Mouse (Mus musculus) hindbrain, embryonic 12.5 days (tissue): Measurements from ENCODE around the gene Cd209g. TPM values are rescaled to one million over a fixed set of nuclear protein-coding genes. Genes with fewer than 3 reads are reported as not detected.
"Not testable (repeated sequence)": the region's sequence is repeated elsewhere in the genome, so short reads cannot be mapped to it uniquely, and the experiment has no call there.

Experiments used
- ATAC-seq: fragments of 200-750 bp; cut with Nextera tagmentation; 2 replicates; pipeline ENCODE4 v1.8.0; 2017; ENCODE audit warnings: moderate TSS enrichment; ENCODE audit not compliant: low FRiP score
- H3K27ac ChIP-seq: fragments of 300-500 bp; sonication (generic); 2 replicates; pipeline ENCODE4 v1.5.1; 2016; ENCODE audit warnings: mild to moderate bottlenecking
- H3K27me3 ChIP-seq: fragments of 300-500 bp; sonication (generic); 2 replicates; pipeline ENCODE4 v1.6.1; 2016; ENCODE audit warnings: mild to moderate bottlenecking
- H3K36me3 ChIP-seq: fragments of 300-500 bp; sonication (generic); 2 replicates; pipeline ENCODE4 v1.6.1; 2016; ENCODE audit warnings: mild to moderate bottlenecking
- H3K4me1 ChIP-seq: fragments of 300-500 bp; sonication (generic); 2 replicates; pipeline ENCODE4 v1.6.1; 2016
- H3K4me2 ChIP-seq: fragments of 300-500 bp; sonication (generic); replicated peaks from 2 replicates; pipeline ENCODE4 v1.6.1; 2016; ENCODE audit warnings: mild to moderate bottlenecking
- H3K4me3 ChIP-seq: fragments of 300-500 bp; sonication (generic); 2 replicates; pipeline ENCODE4 v1.5.1; 2016; ENCODE audit warnings: mild to moderate bottlenecking
- H3K9ac ChIP-seq: fragments of 300-500 bp; sonication (generic); 2 replicates; pipeline ENCODE4 v1.6.1; 2016; ENCODE audit warnings: mild to moderate bottlenecking, moderate library complexity
- H3K9me3 ChIP-seq: fragments of 300-500 bp; sonication (generic); replicated peaks from 2 replicates; pipeline ENCODE4 v1.6.1; 2016; ENCODE audit warnings: mild to moderate bottlenecking
- WGBS: fragments of 180-500 bp; shearing (Covaris S2); methylation state at CpG from one replicate; pipeline ENCODE4 v1.1.7; 2016; 5-methylcytosine and 5-hydroxymethylcytosine counted together
- polyA plus RNA-seq: library from polyadenylated mRNA; unstranded; fragments of >200 nt; fragmentation: Nextera tagmentation; extraction: Ambion mirVana; gene quantifications from 2 replicates; pipeline ENCODE4 v1.2.1, GENCODE M21; 2016

Gene Cd209g
- not detected in 2 replicates for polyA plus RNA-seq

DNA sequence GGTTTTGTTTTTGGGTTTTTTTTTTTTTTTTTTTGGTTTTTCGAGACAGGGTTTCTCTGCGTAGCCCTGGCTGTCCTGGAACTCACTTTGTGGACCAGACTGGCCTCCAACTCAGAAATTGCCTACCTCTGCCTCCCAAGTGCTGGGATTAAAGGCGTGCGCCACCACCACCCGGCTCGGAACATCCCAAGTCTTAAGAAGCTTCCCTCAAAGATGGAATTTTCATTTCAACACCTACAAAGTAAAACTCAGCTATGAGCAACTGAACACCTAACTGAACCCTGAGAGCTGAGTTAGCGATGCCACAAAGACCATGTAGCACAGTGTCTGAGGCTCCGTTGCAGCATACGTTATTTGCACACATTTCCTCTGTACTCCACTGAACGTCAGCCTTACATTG lies at the start of gene Cd209g:
Cd209g (plus strand) TSS at position 301 of the 400 bp plus-strand sequence.
- Histone ChIP-seq H3K9ac (no peak within 1 kb of the TSS), H3K4me3 (no peak within 1 kb of the TSS), H3K36me3 (no peaks in the 10 kb centered on the region), H3K9me3 (no peaks in the 10 kb centered on the region; the same call in 1 of the 2 replicates), H3K4me1 (no peaks in the 10 kb centered on the region), H3K4me2 (no peak within 1 kb of the TSS), H3K27me3 (no peaks in the 10 kb centered on the region), H3K27ac (no peak within 1 kb of the TSS)
- 91% methylated on average over 10 of the region's 10 CpGs for WGBS
- no peak for ATAC-seq

DNA sequence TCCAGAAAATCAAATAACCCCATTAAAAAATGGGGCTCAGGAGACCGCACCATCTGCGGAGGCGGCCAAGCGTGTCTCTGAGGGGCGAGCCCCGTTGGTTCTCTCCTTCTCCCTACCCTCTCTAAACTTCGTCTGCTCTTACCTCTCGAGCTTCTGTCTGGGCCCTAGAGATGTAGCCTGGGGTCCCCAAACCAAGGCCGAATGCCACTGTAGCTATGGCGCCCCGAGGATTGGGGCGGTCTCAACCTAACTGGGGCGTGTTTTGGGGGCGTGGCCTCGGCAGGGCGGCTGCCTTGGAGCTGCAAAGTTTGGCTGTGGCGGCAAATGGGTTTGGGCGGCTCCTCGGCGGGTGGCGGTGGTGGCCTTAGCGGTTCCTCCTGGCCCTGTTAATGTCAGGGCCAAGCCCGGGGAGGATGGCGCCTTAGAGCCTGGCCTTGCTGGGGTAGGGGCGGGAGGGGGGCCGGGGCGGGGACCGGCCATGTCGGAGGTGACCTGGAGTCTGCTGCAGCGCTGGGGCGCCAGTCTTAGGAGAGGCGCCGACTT lies 46.6 kb upstream of the Cd209g start:
- H3K4me2 ChIP-seq, H3K4me1 ChIP-seq, H3K9me3 ChIP-seq, H3K27ac ChIP-seq, H3K9ac ChIP-seq, H3K27me3 ChIP-seq, H3K36me3 ChIP-seq, H3K4me3 ChIP-seq: not testable (repeated sequence)
- ATAC-seq, result 0 out of 2 replicates have a peak, but pooled peaks have one; percentile 16
- WGBS, result 40% methylated on average over 33 of the region's 33 CpGs

DNA sequence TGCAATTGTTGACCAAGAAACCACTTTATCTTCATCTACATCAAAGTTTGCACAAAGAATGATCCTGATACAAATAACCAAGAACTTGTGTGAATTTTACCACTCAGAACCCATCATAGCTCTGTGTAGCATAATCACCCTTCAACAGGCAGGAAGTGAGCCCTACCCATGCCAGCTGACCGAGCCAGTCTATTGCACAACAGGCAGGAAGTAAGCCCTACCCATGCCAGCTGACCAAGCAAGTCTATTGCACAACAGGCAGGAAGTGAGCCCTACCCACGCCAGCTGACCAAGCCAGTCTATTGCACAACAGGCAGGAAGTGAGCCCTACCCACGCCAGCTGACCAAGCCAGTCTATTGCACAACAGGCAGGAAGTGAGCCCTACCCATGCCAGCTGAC lies 45.4 kb upstream of the Cd209g start:
- not testable (repeated sequence) for H3K4me1 ChIP-seq, H3K4me2 ChIP-seq, H3K4me3 ChIP-seq, ATAC-seq, H3K36me3 ChIP-seq, H3K9ac ChIP-seq, H3K27me3 ChIP-seq, H3K27ac ChIP-seq, H3K9me3 ChIP-seq
- WGBS, result 85% methylated on average over 3 of the region's 3 CpGs

DNA sequence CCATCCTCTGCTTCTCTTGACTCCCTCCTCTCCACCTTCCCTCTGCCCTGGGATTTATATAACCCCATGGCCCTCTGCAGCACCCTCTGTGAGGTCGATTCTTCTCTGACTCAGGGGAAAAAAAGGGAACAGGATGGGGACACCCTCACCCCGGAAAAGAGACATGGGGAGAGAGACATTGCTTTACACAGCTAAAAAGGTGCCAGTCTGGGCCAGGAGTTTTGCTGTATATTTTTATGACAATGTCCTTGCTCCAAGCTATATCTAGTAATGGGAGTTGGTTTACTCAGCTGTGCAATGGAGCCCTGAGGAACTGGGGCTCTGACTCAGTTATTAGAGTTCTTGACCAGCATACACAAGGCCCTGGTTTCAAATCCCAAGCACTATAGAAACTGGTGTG lies 28.2 kb upstream of the Cd209g start, which contains the start of gene Cd209f:
Cd209f (minus strand) TSS at position 101 of the 400 bp plus-strand sequence.
- not testable (repeated sequence) for H3K4me1 ChIP-seq, H3K4me3 ChIP-seq, H3K36me3 ChIP-seq, H3K9me3 ChIP-seq, H3K27me3 ChIP-seq, H3K9ac ChIP-seq, ATAC-seq, H3K27ac ChIP-seq, H3K4me2 ChIP-seq
- 44% methylated on average over 2 of the region's 2 CpGs for WGBS

DNA sequence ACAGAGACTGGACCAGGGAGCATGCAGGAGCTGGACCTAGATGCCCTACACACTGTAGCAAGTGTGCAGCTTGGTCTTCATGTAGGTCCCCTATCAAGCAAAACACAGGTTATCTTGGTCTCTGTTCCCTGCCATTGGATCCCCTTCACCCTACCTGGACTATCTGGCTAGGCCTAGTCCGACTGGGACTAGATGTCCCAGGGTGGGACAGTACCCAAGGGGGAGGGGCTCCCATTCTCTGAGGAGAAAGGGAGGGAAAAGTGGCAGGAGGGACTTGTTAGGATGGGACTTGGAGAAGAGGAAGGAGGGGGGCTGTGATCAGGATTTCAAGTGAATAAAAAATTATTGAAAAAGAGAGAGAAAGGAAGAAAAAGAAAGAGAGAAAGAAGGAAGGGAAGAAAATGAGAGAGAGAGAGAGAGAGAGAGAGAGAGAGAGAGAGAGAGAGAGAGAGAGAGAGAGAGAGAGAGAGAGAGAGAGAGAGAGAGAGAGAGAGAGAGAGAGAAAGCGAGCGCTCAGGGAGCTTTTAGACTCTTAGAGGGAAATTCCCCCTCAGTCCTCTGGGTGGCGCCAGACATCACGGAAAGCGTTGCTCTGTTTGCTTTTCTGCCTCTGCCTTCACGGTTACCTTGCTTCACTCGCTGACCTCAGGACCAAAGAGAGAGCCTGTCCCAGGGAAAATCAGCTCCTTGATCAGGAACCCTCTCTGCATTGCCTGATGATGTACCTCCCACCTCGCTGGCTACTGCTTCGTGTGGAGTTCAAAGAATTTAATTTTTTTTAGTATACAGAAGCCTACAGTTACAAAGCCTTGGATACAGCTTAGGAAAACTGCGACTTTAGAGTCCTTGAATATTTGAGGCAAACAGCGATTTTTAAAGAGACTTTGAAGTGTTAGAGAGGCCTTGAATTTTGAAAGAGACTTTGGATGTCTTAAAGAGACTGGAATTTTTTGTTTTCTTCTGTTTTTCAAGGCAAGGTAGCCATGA lies 6.1 kb downstream of the Cd209g start:
- ATAC-seq, result peak; percentile 66
- 12% methylated on average over 12 of the region's 12 CpGs for WGBS
- no peaks in the 10 kb centered on the region for H3K9me3 ChIP-seq
- no peak overlapping the region for H3K4me3 ChIP-seq
- no peak overlapping the region for H3K4me2 ChIP-seq
- no peaks in the 10 kb centered on the region for H3K4me1 ChIP-seq
- no peak overlapping the region for H3K27ac ChIP-seq
- no peak overlapping the region for H3K9ac ChIP-seq
- H3K27me3 ChIP-seq, result peaks cover 4% of the 10 kb centered on the region; the same call in 1 of the 2 replicates
- no peaks in the 10 kb centered on the region for H3K36me3 ChIP-seq

DNA sequence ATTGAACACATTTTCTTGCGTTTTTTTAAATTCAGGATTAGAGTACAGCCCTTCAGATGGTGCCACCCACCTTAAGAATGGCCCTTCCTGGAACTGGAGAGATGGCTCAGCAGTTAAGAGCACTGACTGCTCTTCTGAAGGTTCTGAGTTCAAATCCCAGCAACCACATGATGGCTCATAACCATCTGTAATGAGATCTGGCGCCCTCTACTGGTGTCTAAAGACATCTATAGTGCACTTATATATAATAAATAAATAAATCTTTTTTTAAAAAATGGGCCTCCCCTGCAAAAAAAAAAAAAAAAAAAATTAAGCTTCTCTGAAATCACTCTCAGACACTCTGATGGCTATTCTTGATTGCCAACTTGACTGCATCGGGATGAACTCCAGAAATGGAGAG lies 7.8 kb downstream of the Cd209g start:
- H3K27ac ChIP-seq, result no peak overlapping the region
- no peak overlapping the region for H3K9ac ChIP-seq
- no peak for ATAC-seq
- H3K4me1 ChIP-seq, result no peaks in the 10 kb centered on the region
- H3K36me3 ChIP-seq, result no peaks in the 10 kb centered on the region
- H3K4me3 ChIP-seq, result no peak overlapping the region
- H3K27me3 ChIP-seq, result peaks cover 4% of the 10 kb centered on the region; the same call in 1 of the 2 replicates
- 59% methylated on average over 3 of the region's 3 CpGs for WGBS
- H3K4me2 ChIP-seq, result no peak overlapping the region
- no peaks in the 10 kb centered on the region for H3K9me3 ChIP-seq

DNA sequence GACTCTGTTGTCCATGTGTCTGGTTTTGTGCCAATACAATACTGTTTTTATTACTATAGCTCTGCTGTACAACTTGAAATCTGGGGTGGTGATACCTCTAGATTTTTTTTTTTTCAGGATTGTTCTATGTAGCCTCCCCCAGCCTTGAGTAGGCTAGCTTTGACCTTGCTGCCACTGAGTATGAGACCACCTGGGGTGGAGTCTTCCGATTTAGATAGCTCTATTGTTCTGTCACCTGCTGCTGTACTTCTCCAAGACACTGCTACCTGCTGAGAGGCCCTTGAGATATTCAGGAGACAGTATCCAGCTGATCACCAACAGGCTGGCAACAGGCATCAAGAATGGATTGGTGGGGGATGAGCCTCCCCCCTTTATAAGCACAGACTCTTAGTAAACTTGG lies 13.4 kb downstream of the Cd209g start:
- 36% methylated on average over 1 of the region's 1 CpGs for WGBS
- Histone ChIP-seq H3K4me3 (no peak overlapping the region), H3K9me3 (peaks cover 7% of the 10 kb centered on the region; the same call in 1 of the 2 replicates), H3K27ac (no peak overlapping the region), H3K4me2 (no peak overlapping the region), H3K9ac (no peak overlapping the region), H3K36me3 (no peaks in the 10 kb centered on the region), H3K4me1 (no peaks in the 10 kb centered on the region), H3K27me3 (no peaks in the 10 kb centered on the region)
- no peak for ATAC-seq

DNA sequence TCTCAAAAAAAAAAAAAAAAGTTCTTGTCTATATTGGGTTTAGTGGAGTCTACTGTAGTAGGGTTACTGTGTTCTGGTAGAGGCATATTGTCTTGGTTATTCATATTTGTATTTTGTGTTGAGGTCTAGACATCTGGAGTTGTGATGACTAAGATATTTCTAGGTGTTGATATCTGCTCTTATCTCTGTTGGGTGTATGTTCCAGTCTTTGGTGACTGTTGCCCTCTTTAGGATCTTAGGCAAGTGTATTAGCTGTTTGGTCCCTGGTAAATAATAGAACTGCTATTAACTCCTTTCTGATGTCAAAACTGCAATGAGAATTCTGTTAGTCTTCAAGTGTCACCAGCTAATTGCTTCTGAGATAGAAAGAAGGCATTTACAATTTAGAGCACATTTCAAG lies 21.0 kb downstream of the Cd209g start:
- Histone ChIP-seq H3K4me1 (no peaks in the 10 kb centered on the region), H3K4me3 (no peak overlapping the region), H3K27ac (no peak overlapping the region), H3K36me3 (no peaks in the 10 kb centered on the region), H3K9ac (no peak overlapping the region), H3K9me3 (peaks cover 7% of the 10 kb centered on the region; the same call in 1 of the 2 replicates), H3K27me3 (no peaks in the 10 kb centered on the region), H3K4me2 (no peak overlapping the region)
- ATAC-seq, result no peak

DNA sequence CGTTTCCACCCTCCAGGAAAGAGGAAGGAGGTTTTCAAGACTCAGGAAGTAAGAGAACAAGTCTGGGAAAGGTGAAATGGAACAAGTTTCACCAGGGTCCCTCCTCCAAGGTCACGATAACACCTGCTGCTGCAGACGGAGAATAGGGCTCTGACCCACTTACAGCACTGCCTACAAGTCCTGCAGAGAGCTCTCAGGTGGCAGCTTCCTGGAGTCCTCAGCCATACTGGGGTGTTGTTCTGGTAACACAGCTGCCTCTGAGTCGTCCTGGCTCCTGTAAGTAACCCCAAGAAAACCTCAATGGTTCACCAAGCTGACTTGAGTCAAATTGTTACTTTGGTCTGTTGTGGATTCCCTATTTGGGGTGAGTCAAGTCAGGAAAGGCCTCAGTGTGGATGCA lies 28.9 kb downstream of the Cd209g start:
- WGBS, result 56% methylated on average over 4 of the region's 4 CpGs
- H3K36me3 ChIP-seq, result no peaks in the 10 kb centered on the region
- no peak overlapping the region for H3K4me3 ChIP-seq
- H3K9me3 ChIP-seq, result no peaks in the 10 kb centered on the region
- no peak overlapping the region for H3K27ac ChIP-seq
- no peak overlapping the region for H3K9ac ChIP-seq
- peaks cover 9% of the 10 kb centered on the region for H3K4me1 ChIP-seq
- no peak for ATAC-seq
- H3K4me2 ChIP-seq, result no peak overlapping the region
- no peaks in the 10 kb centered on the region for H3K27me3 ChIP-seq

DNA sequence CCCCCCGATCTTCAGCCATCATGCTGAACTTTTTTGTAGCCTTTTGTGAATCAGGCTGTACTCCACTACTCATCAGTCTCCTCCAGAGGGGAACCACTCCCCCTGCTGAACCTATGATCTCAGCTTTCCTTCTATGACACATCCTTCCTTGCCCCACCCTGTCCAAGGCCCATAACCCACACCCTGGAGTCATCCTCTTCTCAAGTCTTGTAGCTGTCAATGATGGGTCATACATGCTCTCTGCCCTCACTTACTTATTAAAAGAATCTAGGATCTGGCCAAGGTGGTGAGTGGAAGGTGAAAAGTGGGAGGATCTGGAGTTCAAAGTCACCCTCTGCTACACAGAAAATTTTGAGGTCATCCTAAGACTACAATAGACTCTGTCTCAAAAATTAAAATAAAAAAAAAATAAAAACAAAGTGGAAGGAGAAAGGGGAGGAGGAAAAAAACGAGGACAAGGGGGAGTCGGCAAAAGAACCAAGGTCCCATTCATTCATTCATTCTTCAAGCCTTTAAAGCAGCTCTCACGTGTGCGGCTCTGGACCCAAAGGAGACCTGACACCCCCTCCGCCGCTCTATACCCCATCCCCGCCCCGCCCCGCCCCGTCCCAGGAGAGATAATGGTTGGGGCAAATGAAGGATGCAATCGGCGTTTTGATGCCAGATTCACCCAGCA lies 31.4 kb downstream of the Cd209g start:
- Histone ChIP-seq H3K36me3 (no peaks in the 10 kb centered on the region), H3K27me3 (no peaks in the 10 kb centered on the region), H3K4me2 (peak overlapping the region; percentile 53), H3K9ac (peak overlapping the region; percentile 49), H3K9me3 (no peaks in the 10 kb centered on the region), H3K4me3 (peak overlapping the region; percentile 85), H3K4me1 (peaks cover 25% of the 10 kb centered on the region), H3K27ac (peak overlapping the region; percentile 82)
- ATAC-seq, result no peak; the same call in 1 of the 2 replicates
- 7% methylated on average over 13 of the region's 13 CpGs for WGBS

DNA sequence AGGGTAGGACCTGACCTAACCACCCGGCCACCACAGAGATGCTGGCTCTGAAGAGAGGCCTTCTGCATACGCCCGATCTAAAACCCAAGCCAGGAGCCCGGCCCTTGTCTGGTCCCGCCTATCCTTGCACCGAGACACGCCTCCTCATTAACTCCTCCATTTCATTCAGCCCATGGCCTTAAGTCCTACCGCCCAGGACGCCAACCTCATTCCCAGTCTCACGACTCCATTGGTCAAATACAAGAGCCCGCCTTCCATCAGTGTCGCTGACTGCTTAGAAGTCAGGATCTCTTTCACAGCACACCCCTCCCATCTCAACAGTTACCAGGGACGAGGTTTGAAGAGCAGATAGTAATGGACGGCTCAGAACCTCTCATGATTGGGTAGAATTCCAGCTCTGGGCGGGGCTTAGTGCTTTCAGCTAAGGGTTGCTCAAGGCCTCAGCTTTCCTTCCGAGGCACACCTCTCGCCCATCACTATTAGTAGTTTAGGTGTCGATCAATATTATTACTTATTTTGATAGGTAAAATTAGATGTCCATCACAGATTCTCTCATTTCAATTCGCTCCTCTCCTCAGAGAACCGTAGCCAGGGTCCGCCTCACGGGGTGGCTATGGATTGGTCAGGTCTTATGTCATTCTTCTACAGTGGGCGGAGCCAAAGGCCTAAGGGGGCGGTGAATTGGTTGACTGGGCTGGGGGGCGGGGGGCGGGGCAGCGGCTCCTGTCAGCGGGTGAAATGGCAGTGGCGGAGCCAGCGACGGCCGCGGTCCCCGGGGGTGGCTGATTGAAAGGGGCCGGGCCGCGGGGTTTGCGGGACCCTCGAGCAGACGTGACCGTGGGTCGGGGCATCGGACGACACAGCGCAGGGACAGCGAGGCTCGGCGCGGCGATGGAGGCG lies 32.2 kb downstream of the Cd209g start, which contains the start of gene Evi5l:
Evi5l (plus strand) TSS at position 716 of the 900 bp plus-strand sequence.
- peak; percentile 99 for ATAC-seq
- peak within 1 kb of the TSS; percentile 85 for H3K4me3 ChIP-seq
- peak within 1 kb of the TSS; percentile 93 for H3K9ac ChIP-seq
- peaks cover 25% of the 10 kb centered on the region for H3K4me1 ChIP-seq
- no peaks in the 10 kb centered on the region for H3K9me3 ChIP-seq
- H3K36me3 ChIP-seq, result no peaks in the 10 kb centered on the region
- peak within 1 kb of the TSS; percentile 82 for H3K27ac ChIP-seq
- no peaks in the 10 kb centered on the region for H3K27me3 ChIP-seq
- under 1% methylated on average over 51 of the region's 51 CpGs for WGBS
- peak within 1 kb of the TSS; percentile 69 for H3K4me2 ChIP-seq
